Mouse (Mus musculus) forebrain, embryonic 11.5 days (tissue): ENCODE measurements around the gene Pde10a. TPM values are rescaled to one million over a fixed set of nuclear protein-coding genes. Genes with fewer than 3 reads are reported as not detected.

Experiments used
- ATAC-seq: fragments of 200-750 bp; cut with Nextera tagmentation; replicated peaks from 2 replicates; pipeline ENCODE4 v1.8.0; 2017; ENCODE audit warnings: moderate TSS enrichment; ENCODE audit not compliant: low FRiP score
- DNase-seq: peaks from one replicate; pipeline ENCODE4 v3.0.0-alpha.2; 2017; ENCODE audit warnings: low spot score
- H3K27ac ChIP-seq: fragments of 300-500 bp; sonication (generic); 2 replicates; pipeline ENCODE4 v1.5.1; 2014; ENCODE audit warnings: low read depth, low read length
- H3K27me3 ChIP-seq: fragments of 300-500 bp; sonication (generic); 2 replicates; pipeline ENCODE4 v1.6.1; 2014; ENCODE audit warnings: mild to moderate bottlenecking, low read length, mixed read lengths; ENCODE audit not compliant: control insufficient read depth, insufficient read depth
- H3K36me3 ChIP-seq: fragments of 300-500 bp; sonication (generic); 2 replicates; pipeline ENCODE4 v1.6.1; 2014; ENCODE audit warnings: mild to moderate bottlenecking, low read length, moderate library complexity, mixed read lengths; ENCODE audit not compliant: control insufficient read depth, insufficient read depth
- H3K4me1 ChIP-seq: fragments of 300-500 bp; sonication (generic); replicated peaks from 2 replicates; pipeline ENCODE4 v1.6.1; 2014; ENCODE audit warnings: low read length, mixed read lengths; ENCODE audit not compliant: control insufficient read depth, insufficient read depth
- H3K4me2 ChIP-seq: fragments of 300-500 bp; sonication (generic); 2 replicates; pipeline ENCODE4 v1.6.1; 2014; ENCODE audit warnings: low read depth, mild to moderate bottlenecking, low read length, moderate library complexity, mixed read lengths; ENCODE audit not compliant: severe bottlenecking
- H3K4me3 ChIP-seq: fragments of 300-500 bp; sonication (generic); 2 replicates; pipeline ENCODE4 v1.5.1; 2014; ENCODE audit warnings: low read depth, low read length
- H3K9ac ChIP-seq: fragments of 300-500 bp; sonication (generic); 2 replicates; pipeline ENCODE4 v1.6.1; 2014; ENCODE audit warnings: low read length
- H3K9me3 ChIP-seq: fragments of 300-500 bp; sonication (generic); 2 replicates; pipeline ENCODE4 v1.6.1; 2016; ENCODE audit warnings: low read length, mixed read lengths; ENCODE audit not compliant: control insufficient read depth
- WGBS: fragments of 180-500 bp; shearing (Covaris S2); extraction: QIAGEN DNeasy Blood & Tissue Kit; methylation state at CpG from one replicate; pipeline ENCODE4 v1.1.7; 2014; 5-methylcytosine and 5-hydroxymethylcytosine counted together
- polyA plus RNA-seq: library from polyadenylated mRNA; unstranded; fragments of >200 nt; fragmentation: Nextera tagmentation; extraction: Ambion mirVana; gene quantifications from 2 replicates; pipeline ENCODE4 v1.2.1, GENCODE M21; 2014

The Pde10a gene
- polyA plus RNA-seq, 1 experiment from 2014 or later, result 9.0 TPM

GRCm38 (mm10) chr17:8508305-8509141, 16.6 kb upstream of the Pde10a start:
- H3K4me1 ChIP-seq, result peaks cover 14% of the 10 kb centered on the region
- no peaks in the 10 kb centered on the region for H3K9me3 ChIP-seq
- H3K4me2 ChIP-seq, result peak overlapping the region; percentile 39
- H3K36me3 ChIP-seq, result no peaks in the 10 kb centered on the region
- peaks cover 3% of the 10 kb centered on the region; the same call in 1 of the 2 replicates for H3K27me3 ChIP-seq
- 0 out of 2 replicates have a peak overlapping the region, but pooled peaks have one; percentile 38 for H3K27ac ChIP-seq
- H3K9ac ChIP-seq, result peak overlapping the region; percentile 39
- H3K4me3 ChIP-seq, result peak overlapping the region; percentile 18
- 0% methylated on average over 16 of the region's 16 CpGs for WGBS
- DNase-seq (peak; percentile 94), ATAC-seq (peak; percentile 85)

- 88% methylated on average over 6 of the region's 6 CpGs for WGBS
- H3K9ac ChIP-seq, result no peak overlapping the region
Observed at GRCm38 (mm10) chr17:8516006-8516405, 9.2 kb upstream of the Pde10a start.

GRCm38 (mm10) chr17:8523986-8524385, 1.2 kb upstream of the Pde10a start:
- Histone ChIP-seq H3K4me3 (peak overlapping the region; percentile 53), H3K4me1 (peaks cover 10% of the 10 kb centered on the region; the same call in 1 of the 2 replicates), H3K9ac (peak overlapping the region; percentile 64), H3K36me3 (no peaks in the 10 kb centered on the region), H3K9me3 (no peaks in the 10 kb centered on the region), H3K27ac (no peak overlapping the region), H3K4me2 (peak overlapping the region; percentile 87; the same call in 1 of the 2 replicates), H3K27me3 (peaks cover 23% of the 10 kb centered on the region)
- DNase-seq (no peak), ATAC-seq (peak; percentile 20; the same call in 1 of the 2 replicates)
- 17% methylated on average over 3 of the region's 3 CpGs for WGBS

More at GRCm38 (mm10) chr17:8516006-8516405, 9.2 kb upstream of the Pde10a start:
- Histone ChIP-seq H3K9me3 (no peaks in the 10 kb centered on the region), H3K4me3 (no peak overlapping the region), H3K4me2 (no peak overlapping the region), H3K36me3 (no peaks in the 10 kb centered on the region), H3K27ac (no peak overlapping the region), H3K4me1 (no peaks in the 10 kb centered on the region), H3K27me3 (no peaks in the 10 kb centered on the region)
- DNase-seq (no peak), ATAC-seq (no peak)

GRCm38 (mm10) chr17:8524387-8525165, 596 bp upstream of the Pde10a start:
- no peak overlapping the region for H3K27ac ChIP-seq
- peaks cover 23% of the 10 kb centered on the region for H3K27me3 ChIP-seq
- 2% methylated on average over 35 of the region's 45 CpGs for WGBS
- H3K4me1 ChIP-seq, result peaks cover 10% of the 10 kb centered on the region; the same call in 1 of the 2 replicates
- peak overlapping the region; percentile 87 for H3K4me2 ChIP-seq
- H3K4me3 ChIP-seq, result peak overlapping the region; percentile 53
- ATAC-seq, result peak; percentile 83
- no peaks in the 10 kb centered on the region for H3K36me3 ChIP-seq
- peak overlapping the region; percentile 64 for H3K9ac ChIP-seq
- no peaks in the 10 kb centered on the region for H3K9me3 ChIP-seq
- DNase-seq, result peak; percentile 86

GRCm38 (mm10) chr17:8525971-8526740, 984 bp downstream of the Pde10a start:
- H3K36me3 ChIP-seq, result no peaks in the 10 kb centered on the region
- DNase-seq (peak; percentile 53), ATAC-seq (no peak)
- H3K4me1 ChIP-seq, result peaks cover 10% of the 10 kb centered on the region; the same call in 1 of the 2 replicates
- no peak overlapping the region for H3K9ac ChIP-seq
- WGBS, result 4% methylated on average over 21 of the region's 21 CpGs
- no peak overlapping the region for H3K27ac ChIP-seq
- H3K9me3 ChIP-seq, result no peaks in the 10 kb centered on the region
- peak overlapping the region; percentile 53 for H3K4me3 ChIP-seq
- peak overlapping the region; percentile 87 for H3K4me2 ChIP-seq
- H3K27me3 ChIP-seq, result peaks cover 23% of the 10 kb centered on the region

GRCm38 (mm10) chr17:8526815-8527261, 1.7 kb downstream of the Pde10a start:
- H3K4me2 ChIP-seq, result no peak overlapping the region
- H3K9me3 ChIP-seq, result no peaks in the 10 kb centered on the region
- H3K4me1 ChIP-seq, result peaks cover 10% of the 10 kb centered on the region; the same call in 1 of the 2 replicates
- 19% methylated on average over 8 of the region's 9 CpGs for WGBS
- ATAC-seq (no peak), DNase-seq (no peak)
- no peak overlapping the region for H3K4me3 ChIP-seq
- H3K27ac ChIP-seq, result no peak overlapping the region
- no peak overlapping the region for H3K9ac ChIP-seq
- H3K36me3 ChIP-seq, result no peaks in the 10 kb centered on the region
- H3K27me3 ChIP-seq, result peaks cover 23% of the 10 kb centered on the region

- Histone ChIP-seq H3K4me3 (no peak overlapping the region), H3K27ac (no peak overlapping the region), H3K9ac (no peak overlapping the region), H3K4me2 (no peak overlapping the region), H3K9me3 (no peaks in the 10 kb centered on the region), H3K4me1 (peaks cover 10% of the 10 kb centered on the region; the same call in 1 of the 2 replicates), H3K27me3 (peaks cover 23% of the 10 kb centered on the region), H3K36me3 (no peaks in the 10 kb centered on the region)
- DNase-seq, result no peak
- WGBS, result 76% methylated on average over 3 of the region's 3 CpGs
- ATAC-seq, result no peak
Observed at GRCm38 (mm10) chr17:8528641-8529040, 3.5 kb downstream of the Pde10a start.

- H3K27ac ChIP-seq, result no peak overlapping the region
- no peaks in the 10 kb centered on the region for H3K9me3 ChIP-seq
- no peaks in the 10 kb centered on the region for H3K36me3 ChIP-seq
- H3K9ac ChIP-seq, result no peak overlapping the region
- H3K4me1 ChIP-seq, result no peaks in the 10 kb centered on the region
- DNase-seq (no peak), ATAC-seq (no peak)
- no peak overlapping the region for H3K4me3 ChIP-seq
- WGBS, result 63% methylated on average over 4 of the region's 4 CpGs
- no peak overlapping the region for H3K4me2 ChIP-seq
- H3K27me3 ChIP-seq, result no peaks in the 10 kb centered on the region
Observed at GRCm38 (mm10) chr17:8532609-8533008, 7.4 kb downstream of the Pde10a start.
